8 mouse cellular contexts compared by ENCODE assay signal in genomic region chr4:31937376-31938281, GRCm38 (mm10). TPM values are rescaled to one million over a fixed set of nuclear protein-coding genes. Genes with fewer than 3 reads are reported as not detected.
DNase-seq lines count a peak whose midpoint lies in the region; ATAC-seq and TF ChIP-seq lines count a peak whose summit lies in the region.

No protein-coding gene starts in this region.

- H3K4me2 ChIP-seq in lung, embryonic 15.5 days: peak overlapping the region; percentile 96
- H3K4me2 ChIP-seq in intestine, postnatal 0 days (replicated peaks; ENCODE audit: low read depth): peak overlapping the region; percentile 83

- H3K4me1 ChIP-seq in lung, embryonic 15.5 days: peaks cover 10% of the 10 kb centered on the region
- H3K4me1 ChIP-seq in intestine, postnatal 0 days (replicated peaks; ENCODE audit: control insufficient read depth, insufficient read depth, low read length): no peaks in the 10 kb centered on the region

- H3K27ac ChIP-seq in lung, embryonic 15.5 days: peak overlapping the region; percentile 59; the same call in 1 of the 2 replicates
- H3K27ac ChIP-seq in intestine, postnatal 0 days (ENCODE audit: low read depth, low read length): no peak overlapping the region

- no peaks in the 10 kb centered on the region; the same call in 1 of the 2 replicates for H3K27me3 ChIP-seq in lung, embryonic 15.5 days
- no peaks in the 10 kb centered on the region; the same call in 1 of the 2 replicates for H3K27me3 ChIP-seq in intestine, postnatal 0 days (replicated peaks; ENCODE audit: control insufficient read depth, insufficient read depth, low read length)

- no peaks in the 10 kb centered on the region for H3K9me3 ChIP-seq in lung, embryonic 15.5 days
- H3K9me3 ChIP-seq in intestine, postnatal 0 days (ENCODE audit: control insufficient read depth): no peaks in the 10 kb centered on the region

- peak overlapping the region; percentile 59 for H3K9ac ChIP-seq in lung, embryonic 15.5 days
- H3K9ac ChIP-seq in intestine, postnatal 0 days (ENCODE audit: low read depth, low read length): peak overlapping the region; percentile 38; the same call in 1 of the 2 replicates

- no peaks in the 10 kb centered on the region for H3K36me3 ChIP-seq in lung, embryonic 15.5 days
- H3K36me3 ChIP-seq in intestine, postnatal 0 days (ENCODE audit: control insufficient read depth, insufficient read depth): no peaks in the 10 kb centered on the region

- TF ChIP-seq CTCF in intestine, postnatal 0 days (IDR thresholded peaks at IDR 0.05; ENCODE audit: low read depth): no peak

- WGBS in lung, embryonic 15.5 days: 2% methylated on average over 36 of the region's 36 CpGs
- WGBS in intestine, postnatal 0 days: 8% methylated on average over 36 of the region's 36 CpGs

- no peak for DNase-seq in lung, adult 18-20 months
- DNase-seq in embryo, embryonic 10 days (ENCODE audit: low spot score): peak; percentile 65
- peak; percentile 46 for DNase-seq in forelimb bud, embryonic 11.5 days (ENCODE audit: low read depth, low spot score)
- no peak for DNase-seq in frontal cortex, adult 2 months (ENCODE audit: extremely low spot score in 1 of 2, low spot score in 1 of 2)

- peak; percentile 59 for ATAC-seq in lung, embryonic 15.5 days (ENCODE audit: borderline replicate concordance, extremely low read depth, low FRiP score, low TSS enrichment)
- no peak for ATAC-seq in intestine, postnatal 0 days
- ATAC-seq in megakaryocyte progenitor cell, adult 5-6 weeks (replicated peaks; ENCODE audit: poor library complexity): peak; percentile 57
- ATAC-seq in inflammation-experienced regulatory T-cells, adult 6 months: no peak

- H3K4me3 ChIP-seq in lung, embryonic 15.5 days: peak overlapping the region; percentile 49
- H3K4me3 ChIP-seq in intestine, postnatal 0 days (ENCODE audit: low read depth, low read length): peak overlapping the region; percentile 44

RNA-seq across cellular contexts. Expression of gene Map3k7, which starts 26.3 kb away (rescaled TPM):
- 33.1 and 34.6 TPM in 2 replicates for polyA plus RNA-seq in lung, embryonic 15.5 days (2015; fragmentation: Nextera tagmentation; extraction: Ambion mirVana)
- 11.9 and 12.0 TPM in 2 replicates for polyA plus RNA-seq in intestine, postnatal 0 days (2015; fragmentation: Nextera tagmentation; extraction: Ambion mirVana)
- total RNA-seq in megakaryocyte progenitor cell, adult 5-6 weeks (2015): 30.4 and 39.5 TPM in 2 replicates
- total RNA-seq in megakaryocyte progenitor cell, adult 5-6 weeks (2017): 23.3 and 24.3 TPM in 2 replicates
- polyA plus RNA-seq in inflammation-experienced regulatory T-cells, adult 6 months (2017; shearing (Covaris generic)): 10 to 100 TPM in 1 of 3 experiments, 1 to 10 TPM in 2; 6.6 to 11.5 (median 7.8) TPM
- polyA plus RNA-seq in frontal cortex, adult 2 months (2012; rRNA removed): 34.0 and 37.5 TPM in 2 replicates

Comparison
In these comparisons a context has a peak if more than half of its experiments do, and no peak if none do; other contexts are left out.
1. ATAC-seq: peak in lung, embryonic 15.5 days (single experiment) and megakaryocyte progenitor cell, adult 5-6 weeks (single experiment); none in intestine, postnatal 0 days (single experiment) and inflammation-experienced regulatory T-cells, adult 6 months (single experiment).
2. DNase-seq: peak in embryo, embryonic 10 days (single experiment) and forelimb bud, embryonic 11.5 days (single experiment); none in lung, adult 18-20 months (0 of 2) and frontal cortex, adult 2 months (0 of 2).